Mouse (Mus musculus) embryonic facial prominence, embryonic 12.5 days (tissue): ENCODE measurements around the gene Selenop. TPM values are rescaled to one million over a fixed set of nuclear protein-coding genes. Genes with fewer than 3 reads are reported as not detected.

Experiments used
- ATAC-seq: fragments of 200-750 bp; cut with Nextera tagmentation; 2 replicates; pipeline ENCODE4 v1.8.0; 2017; ENCODE audit not compliant: insufficient number of reproducible peaks, insufficient read depth, low FRiP score, low TSS enrichment
- H3K27ac ChIP-seq: fragments of 300-500 bp; sonication (generic); 2 replicates; pipeline ENCODE4 v1.5.1; 2016; ENCODE audit warnings: mild to moderate bottlenecking
- H3K27me3 ChIP-seq: fragments of 300-500 bp; sonication (generic); 2 replicates; pipeline ENCODE4 v1.6.1; 2016; ENCODE audit warnings: mild to moderate bottlenecking, moderate library complexity
- H3K36me3 ChIP-seq: fragments of 300-500 bp; sonication (generic); 2 replicates; pipeline ENCODE4 v1.6.1; 2016; ENCODE audit warnings: mild to moderate bottlenecking
- H3K4me1 ChIP-seq: fragments of 300-500 bp; sonication (generic); 2 replicates; pipeline ENCODE4 v1.6.1; 2016
- H3K4me2 ChIP-seq: fragments of 300-500 bp; sonication (generic); replicated peaks from 2 replicates; pipeline ENCODE4 v1.6.1; 2016; ENCODE audit warnings: mild to moderate bottlenecking, moderate library complexity
- H3K4me3 ChIP-seq: fragments of 300-500 bp; sonication (generic); 2 replicates; pipeline ENCODE4 v1.5.1; 2016; ENCODE audit warnings: mild to moderate bottlenecking
- H3K9ac ChIP-seq: fragments of 300-500 bp; sonication (generic); 2 replicates; pipeline ENCODE4 v1.6.1; 2016; ENCODE audit warnings: mild to moderate bottlenecking, moderate library complexity
- H3K9me3 ChIP-seq: fragments of 300-500 bp; sonication (generic); 2 replicates; pipeline ENCODE4 v1.6.1; 2016; ENCODE audit warnings: mild to moderate bottlenecking, moderate library complexity
- WGBS: fragments of 180-500 bp; shearing (Covaris S2); methylation state at CpG from one replicate; pipeline ENCODE4 v1.1.7; 2016; 5-methylcytosine and 5-hydroxymethylcytosine counted together
- polyA plus RNA-seq: library from polyadenylated mRNA; unstranded; fragments of >200 nt; fragmentation: Nextera tagmentation; extraction: Ambion mirVana; gene quantifications from 2 replicates; pipeline ENCODE4 v1.2.1, GENCODE M21; 2016

Gene Selenop
- polyA plus RNA-seq, 1 experiment from 2014 or later, result 81.6 TPM

GRCm38 (mm10) chr15:3250620-3251019 is 17.7 kb upstream of the Selenop start:
- H3K9me3 ChIP-seq, result peaks cover 3% of the 10 kb centered on the region; the same call in 1 of the 2 replicates
- ATAC-seq, result no peak
- no peak overlapping the region for H3K4me2 ChIP-seq
- no peaks in the 10 kb centered on the region for H3K36me3 ChIP-seq
- H3K4me3 ChIP-seq, result no peak overlapping the region
- H3K4me1 ChIP-seq, result no peaks in the 10 kb centered on the region
- no peak overlapping the region for H3K9ac ChIP-seq
- H3K27me3 ChIP-seq, result no peaks in the 10 kb centered on the region
- H3K27ac ChIP-seq, result no peak overlapping the region
- 85% methylated on average over 2 of the region's 2 CpGs for WGBS

- Histone ChIP-seq H3K9ac (no peak overlapping the region), H3K4me2 (no peak overlapping the region), H3K9me3 (peaks cover 3% of the 10 kb centered on the region; the same call in 1 of the 2 replicates), H3K27ac (no peak overlapping the region), H3K4me1 (no peaks in the 10 kb centered on the region), H3K36me3 (no peaks in the 10 kb centered on the region), H3K4me3 (no peak overlapping the region), H3K27me3 (no peaks in the 10 kb centered on the region)
- WGBS, result 84% methylated on average over 3 of the region's 3 CpGs
- no peak for ATAC-seq
These were observed 17.2 kb upstream of the Selenop start for GRCm38 (mm10) chr15:3251031-3251717.

- Histone ChIP-seq H3K27ac (no peak overlapping the region), H3K27me3 (no peaks in the 10 kb centered on the region), H3K9ac (no peak overlapping the region), H3K4me3 (no peak overlapping the region), H3K36me3 (no peaks in the 10 kb centered on the region), H3K4me2 (no peak overlapping the region), H3K9me3 (peaks cover 3% of the 10 kb centered on the region; the same call in 1 of the 2 replicates), H3K4me1 (no peaks in the 10 kb centered on the region)
- no peak for ATAC-seq
These were observed 16.7 kb upstream of the Selenop start for GRCm38 (mm10) chr15:3251718-3252067.

GRCm38 (mm10) chr15:3259025-3259424 is 9.3 kb upstream of the Selenop start:
- WGBS, result 74% methylated on average over 1 of the region's 1 CpGs

GRCm38 (mm10) chr15:3260309-3260708 is 8.0 kb upstream of the Selenop start:
- no peaks in the 10 kb centered on the region for H3K36me3 ChIP-seq
- ATAC-seq, result no peak
- no peak overlapping the region for H3K9ac ChIP-seq
- no peak overlapping the region for H3K27ac ChIP-seq
- no peak overlapping the region for H3K4me3 ChIP-seq
- no peaks in the 10 kb centered on the region for H3K27me3 ChIP-seq
- 84% methylated on average over 4 of the region's 4 CpGs for WGBS
- no peak overlapping the region for H3K4me2 ChIP-seq
- no peaks in the 10 kb centered on the region for H3K4me1 ChIP-seq
- H3K9me3 ChIP-seq, result no peaks in the 10 kb centered on the region

More at GRCm38 (mm10) chr15:3259025-3259424, 9.3 kb upstream of the Selenop start:
- Histone ChIP-seq H3K4me1 (no peaks in the 10 kb centered on the region), H3K27me3 (no peaks in the 10 kb centered on the region), H3K36me3 (no peaks in the 10 kb centered on the region), H3K4me2 (no peak overlapping the region), H3K27ac (no peak overlapping the region), H3K9me3 (peaks cover 3% of the 10 kb centered on the region; the same call in 1 of the 2 replicates), H3K9ac (no peak overlapping the region), H3K4me3 (no peak overlapping the region)
- ATAC-seq, result no peak

- no peak overlapping the region for H3K4me3 ChIP-seq
- no peak overlapping the region for H3K27ac ChIP-seq
- H3K27me3 ChIP-seq, result no peaks in the 10 kb centered on the region
- H3K9ac ChIP-seq, result no peak overlapping the region
- H3K36me3 ChIP-seq, result no peaks in the 10 kb centered on the region
- no peak overlapping the region for H3K4me2 ChIP-seq
- WGBS, result 51% methylated on average over 3 of the region's 3 CpGs
- H3K9me3 ChIP-seq, result no peaks in the 10 kb centered on the region
- no peak for ATAC-seq
- H3K4me1 ChIP-seq, result no peaks in the 10 kb centered on the region
These were observed 5.5 kb upstream of the Selenop start for GRCm38 (mm10) chr15:3262883-3263282.

GRCm38 (mm10) chr15:3264293-3264692 is 4.1 kb upstream of the Selenop start:
- H3K9ac ChIP-seq, result no peak overlapping the region
- H3K4me1 ChIP-seq, result peaks cover 3% of the 10 kb centered on the region
- ATAC-seq, result no peak
- no peaks in the 10 kb centered on the region for H3K27me3 ChIP-seq
- H3K9me3 ChIP-seq, result no peaks in the 10 kb centered on the region
- 89% methylated on average over 4 of the region's 4 CpGs for WGBS
- H3K4me2 ChIP-seq, result no peak overlapping the region
- no peaks in the 10 kb centered on the region for H3K36me3 ChIP-seq
- H3K27ac ChIP-seq, result no peak overlapping the region
- H3K4me3 ChIP-seq, result no peak overlapping the region

- Histone ChIP-seq H3K27ac (no peak overlapping the region), H3K36me3 (no peaks in the 10 kb centered on the region), H3K9ac (no peak overlapping the region), H3K4me3 (no peak overlapping the region), H3K4me2 (no peak overlapping the region), H3K9me3 (no peaks in the 10 kb centered on the region), H3K4me1 (peaks cover 8% of the 10 kb centered on the region), H3K27me3 (no peaks in the 10 kb centered on the region)
- WGBS, result 75% methylated on average over 1 of the region's 1 CpGs
- ATAC-seq, result no peak
These were observed 3.5 kb upstream of the Selenop start for GRCm38 (mm10) chr15:3264828-3265227.

- Histone ChIP-seq H3K27me3 (no peaks in the 10 kb centered on the region), H3K9ac (no peak overlapping the region), H3K4me3 (no peak overlapping the region), H3K27ac (peak overlapping the region; percentile 83), H3K4me2 (peak overlapping the region; percentile 52; the same call in 1 of the 2 replicates), H3K4me1 (peaks cover 14% of the 10 kb centered on the region), H3K36me3 (no peaks in the 10 kb centered on the region), H3K9me3 (no peaks in the 10 kb centered on the region)
- 13% methylated on average over 4 of the region's 4 CpGs for WGBS
- peak; percentile 59 for ATAC-seq
These were observed 1.1 kb downstream of the Selenop start for GRCm38 (mm10) chr15:3269496-3269895.

- H3K4me3 ChIP-seq, result peak overlapping the region; percentile 34
- no peak; the same call in 1 of the 2 replicates for ATAC-seq
These were observed 1.8 kb downstream of the Selenop start for GRCm38 (mm10) chr15:3269996-3270645.

GRCm38 (mm10) chr15:3270646-3271077 is 2.3 kb downstream of the Selenop start:
- WGBS, result 2% methylated on average over 12 of the region's 12 CpGs
- ATAC-seq, result 0 out of 2 replicates have a peak, but pooled peaks have one; percentile 70
- peak overlapping the region; percentile 36; the same call in 1 of the 2 replicates for H3K9ac ChIP-seq

More at GRCm38 (mm10) chr15:3269996-3270645, 1.8 kb downstream of the Selenop start:
- Histone ChIP-seq H3K27ac (peak overlapping the region; percentile 83), H3K27me3 (no peaks in the 10 kb centered on the region), H3K9ac (no peak overlapping the region), H3K9me3 (no peaks in the 10 kb centered on the region), H3K4me2 (peak overlapping the region; percentile 52), H3K36me3 (no peaks in the 10 kb centered on the region), H3K4me1 (peaks cover 14% of the 10 kb centered on the region)
- WGBS, result 14% methylated on average over 6 of the region's 6 CpGs

GRCm38 (mm10) chr15:3271216-3271615 is 2.9 kb downstream of the Selenop start:
- Histone ChIP-seq H3K9me3 (no peaks in the 10 kb centered on the region), H3K36me3 (no peaks in the 10 kb centered on the region), H3K4me1 (peaks cover 14% of the 10 kb centered on the region), H3K4me2 (peak overlapping the region; percentile 43), H3K9ac (no peak overlapping the region), H3K27ac (no peak overlapping the region), H3K27me3 (no peaks in the 10 kb centered on the region), H3K4me3 (peak overlapping the region; percentile 34)
- no peak for ATAC-seq
- WGBS, result 30% methylated on average over 6 of the region's 6 CpGs

More at GRCm38 (mm10) chr15:3270646-3271077, 2.3 kb downstream of the Selenop start:
- Histone ChIP-seq H3K4me2 (peak overlapping the region; percentile 52), H3K27me3 (no peaks in the 10 kb centered on the region), H3K4me3 (peak overlapping the region; percentile 34), H3K36me3 (no peaks in the 10 kb centered on the region), H3K4me1 (peaks cover 14% of the 10 kb centered on the region), H3K27ac (peak overlapping the region; percentile 83), H3K9me3 (no peaks in the 10 kb centered on the region)
